Mouse (Mus musculus) gastrocnemius, postnatal 36 days (tissue): ENCODE results near the gene Vmn2r83. TPM values are rescaled to one million over a fixed set of nuclear protein-coding genes. Genes with fewer than 3 reads are reported as not detected.

Experiments
- DNase-seq, 2 experiments: peaks; one replicate each; pipeline ENCODE4 v3.0.0; 2022
- intact Hi-C: fragments of 180-260 bp; cut with DNase I; formaldehyde crosslinking; loops from one replicate; pipeline ENCODE4 v1.15.1; 2025
- microRNA-seq, 2 experiments: library from miRNA; unstranded; fragments of <30 nt; microRNA quantifications; one replicate each; pipeline ENCODE4 v1.2.0; 2021
- total RNA-seq, 2 experiments: library from RNA; stranded (reverse); gene quantifications; 2 replicates each; pipeline ENCODE4 v1.2.3; 2021

Vmn2r83 gene
- total RNA-seq, 2 experiments from 2014 or later: not detected

- intact Hi-C loops: no loop called here
- DNase-seq: no peak
Measured at GRCm38 (mm10) chr10:79536461-79537080, 68.0 kb downstream of the Vmn2r83 start.

- DNase-seq: no peak
- intact Hi-C loops: no loop called here
Measured at GRCm38 (mm10) chr10:79537271-79537670, 68.7 kb downstream of the Vmn2r83 start.

GRCm38 (mm10) chr10:79537781-79538180, 69.2 kb downstream of the Vmn2r83 start:
- no peak for DNase-seq
- intact Hi-C loops: no loop called here

GRCm38 (mm10) chr10:79538323-79538722, 69.8 kb downstream of the Vmn2r83 start:
- no peak for DNase-seq
- intact Hi-C loops: no loop called here

GRCm38 (mm10) chr10:79538873-79539272, 70.3 kb downstream of the Vmn2r83 start:
- intact Hi-C loops: no loop called here
- DNase-seq: no peak

- DNase-seq: no peak
- intact Hi-C loops: no loop called here
Measured at GRCm38 (mm10) chr10:79539701-79540495, 71.4 kb downstream of the Vmn2r83 start.

GRCm38 (mm10) chr10:79540746-79541145, 72.2 kb downstream of the Vmn2r83 start:
- no peak for DNase-seq

GRCm38 (mm10) chr10:79541522-79541921, 73.0 kb downstream of the Vmn2r83 start:
- no peak for DNase-seq
- intact Hi-C loops: no loop called here

More at GRCm38 (mm10) chr10:79540746-79541145, 72.2 kb downstream of the Vmn2r83 start:
- intact Hi-C loops: no loop called here

GRCm38 (mm10) chr10:79542171-79542570, 73.6 kb downstream of the Vmn2r83 start:
- intact Hi-C loops: no loop called here
- no peak for DNase-seq

Small RNA genes lying within 50 kb of the gene (microRNA-seq; reads per million reads assigned to microRNA genes)
- gene Mir6909: 0 reads per million in 2 experiments

Other genes starting within 250 kb of the Vmn2r83 start
- gene Vmn2r81, start 221.0 kb upstream of the Vmn2r83 start, total RNA-seq: not detected
- not detected for gene Vmn2r82, start 112.2 kb upstream of the Vmn2r83 start, total RNA-seq
- under 1 TPM; 0.56 to 0.96 TPM for gene Plpp2, start 65.1 kb downstream of the Vmn2r83 start, total RNA-seq
- gene Mier2, start 86.5 kb downstream of the Vmn2r83 start, total RNA-seq: 10 to 100 TPM; 14.0 to 15.2 TPM
- gene Theg, start 118.6 kb downstream of the Vmn2r83 start, total RNA-seq: not detected
- under 1 TPM; 0.10 to 0.25 TPM for gene C2cd4c, start 145.3 kb downstream of the Vmn2r83 start, total RNA-seq
- 1 to 10 TPM; 2.3 to 2.5 TPM for gene Shc2, start 169.2 kb downstream of the Vmn2r83 start, total RNA-seq
- gene Odf3l2, start 177.0 kb downstream of the Vmn2r83 start, total RNA-seq: 10 to 100 TPM; 55.1 to 58.1 TPM
- not detected for gene Madcam1, start 195.8 kb downstream of the Vmn2r83 start, total RNA-seq
- gene Tpgs1, start 200.6 kb downstream of the Vmn2r83 start, total RNA-seq: 10 to 100 TPM; 19.2 to 19.6 TPM
- gene Cdc34, start 213.5 kb downstream of the Vmn2r83 start, total RNA-seq: 100 to 1,000 TPM; 344 to 378 TPM
- gene Gzmm, start 220.3 kb downstream of the Vmn2r83 start, total RNA-seq: 1 to 10 TPM; 4.4 to 6.0 TPM
- gene Bsg, start 235.8 kb downstream of the Vmn2r83 start, total RNA-seq: 100 to 1,000 TPM; 528 to 635 TPM
- gene Hcn2, start 247.9 kb downstream of the Vmn2r83 start, total RNA-seq: under 1 TPM; 0.72 to 0.79 TPM